Mouse (Mus musculus) induced T-regulatory cell, adult 2 months (primary cell): ENCODE results near the gene Dcaf11.
A peak's percentile ranks its signal among the peaks of the same experiment; 100 is the strongest.

Source experiments
- DNase-seq: peaks from one replicate; pipeline ENCODE4 v3.0.0-alpha.2; 2012; ENCODE audit warnings: low read depth

Dcaf11 gene

DNA sequence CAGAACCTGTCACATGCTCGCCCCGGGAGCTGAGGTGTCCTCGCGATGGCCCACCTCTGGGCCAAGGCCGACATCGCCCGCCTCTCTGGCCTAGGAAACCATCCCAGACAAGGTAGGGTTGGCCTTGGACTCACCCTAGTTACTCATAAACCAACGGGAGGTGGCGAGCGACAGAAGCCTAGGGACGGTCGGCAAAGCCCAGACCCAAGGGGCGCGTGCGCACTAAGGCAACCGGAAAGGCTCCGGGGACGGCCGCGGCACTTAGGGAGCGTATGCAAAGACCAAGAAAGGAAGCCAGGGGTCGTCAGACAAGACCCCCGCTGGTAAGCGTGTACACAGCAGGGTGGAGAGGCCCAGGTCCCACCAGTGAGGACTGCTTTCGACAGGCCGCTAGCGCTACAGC lies at the start of gene Dcaf11:
TSS of gene Dcaf11 (plus strand) at position 208 of the 403 bp plus-strand sequence.
- peak; percentile 94 for DNase-seq

DNA sequence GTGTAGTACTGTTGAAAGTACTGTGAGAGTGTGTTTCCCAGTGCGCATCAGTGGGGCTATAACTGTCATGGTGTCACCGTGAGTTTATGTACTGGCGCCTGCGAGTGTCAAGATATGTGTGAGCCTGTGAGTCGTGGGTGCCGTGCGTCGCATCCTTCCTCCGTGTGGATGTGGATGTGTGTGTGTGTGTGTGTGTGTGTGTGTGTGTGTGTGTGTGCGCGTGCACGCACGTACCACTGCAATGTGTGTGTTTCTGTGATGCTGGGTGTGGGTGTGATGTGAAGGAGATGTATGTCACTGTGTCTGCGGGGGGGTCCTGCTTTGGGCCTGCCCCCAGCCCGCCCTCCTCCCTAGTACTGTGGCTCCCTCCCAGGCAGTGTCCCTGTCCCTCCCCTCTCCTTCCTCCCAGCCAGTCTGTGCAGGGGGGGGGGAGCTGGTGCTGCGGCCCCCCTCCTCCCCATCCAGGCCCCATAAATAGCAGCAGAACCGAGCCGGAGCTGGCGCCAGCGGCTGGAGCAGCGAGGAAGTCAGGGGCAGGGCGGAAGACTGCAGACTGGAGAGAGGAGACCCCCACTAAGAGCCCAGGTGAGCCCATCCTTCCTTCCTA lies 49.6 kb upstream of the Dcaf11 start, which contains the start of gene Cpne6:
TSS of gene Cpne6 (plus strand) at position 321 of the 607 bp plus-strand sequence.
- DNase-seq = no peak

DNA sequence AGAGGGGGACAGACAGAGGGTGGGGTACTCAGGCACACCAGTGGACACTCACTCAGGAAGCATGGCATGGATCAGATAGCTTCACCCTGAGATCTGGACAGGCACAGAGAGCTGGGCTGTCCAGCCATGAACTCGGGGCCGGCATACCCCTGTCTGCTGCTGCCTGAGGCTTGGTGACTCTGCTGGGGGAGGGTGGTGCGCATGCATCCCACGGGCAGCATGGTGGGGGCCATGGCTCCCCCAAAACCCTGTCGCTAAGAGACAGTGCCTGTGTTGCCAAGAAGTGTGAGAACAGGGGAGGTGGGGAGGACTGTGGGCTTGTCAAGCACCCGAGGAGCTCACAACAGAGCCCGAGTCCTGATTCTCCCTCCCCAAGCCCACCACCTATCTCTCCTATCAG lies 48.8 kb upstream of the Dcaf11 start:
- DNase-seq = no peak

DNA sequence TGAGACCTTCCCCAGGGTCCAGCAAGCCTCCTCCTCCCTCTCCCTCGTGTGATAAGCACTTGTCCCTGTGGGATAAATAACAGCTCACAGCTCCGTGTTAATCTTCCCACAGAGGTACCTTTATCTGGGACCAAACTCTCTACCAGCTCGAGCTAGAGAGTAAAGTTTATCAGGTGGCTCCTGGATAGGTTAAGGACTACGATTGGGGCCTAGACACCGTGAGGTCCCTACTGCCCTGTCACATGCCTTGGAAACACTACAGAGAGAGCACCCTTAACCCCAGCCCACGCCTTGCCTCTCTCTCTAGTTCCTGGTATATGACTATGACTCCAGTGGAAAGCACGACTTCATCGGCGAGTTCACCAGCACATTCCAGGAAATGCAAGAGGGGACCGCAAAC lies 45.9 kb upstream of the Dcaf11 start:
- DNase-seq = no peak

DNA sequence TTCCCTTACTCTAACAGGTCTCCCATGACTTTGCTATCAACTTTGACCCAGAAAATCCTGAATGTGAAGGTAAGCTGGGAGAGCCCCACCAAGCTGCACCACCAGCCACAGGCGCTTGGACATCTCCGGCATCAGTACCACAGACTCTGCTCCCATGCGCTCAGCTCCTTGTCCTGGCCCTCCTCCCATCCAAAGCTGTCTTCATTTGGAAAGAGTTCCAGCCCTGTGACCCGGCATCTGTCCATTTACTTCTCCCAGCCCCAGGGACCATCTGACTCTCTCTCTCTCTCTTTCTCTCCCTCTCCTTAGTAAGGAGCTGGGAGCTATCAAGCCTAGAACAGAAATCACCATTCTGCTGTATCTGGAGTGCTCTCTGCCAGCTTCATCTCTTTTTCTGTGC lies 44.0 kb upstream of the Dcaf11 start:
- no peak for DNase-seq

DNA sequence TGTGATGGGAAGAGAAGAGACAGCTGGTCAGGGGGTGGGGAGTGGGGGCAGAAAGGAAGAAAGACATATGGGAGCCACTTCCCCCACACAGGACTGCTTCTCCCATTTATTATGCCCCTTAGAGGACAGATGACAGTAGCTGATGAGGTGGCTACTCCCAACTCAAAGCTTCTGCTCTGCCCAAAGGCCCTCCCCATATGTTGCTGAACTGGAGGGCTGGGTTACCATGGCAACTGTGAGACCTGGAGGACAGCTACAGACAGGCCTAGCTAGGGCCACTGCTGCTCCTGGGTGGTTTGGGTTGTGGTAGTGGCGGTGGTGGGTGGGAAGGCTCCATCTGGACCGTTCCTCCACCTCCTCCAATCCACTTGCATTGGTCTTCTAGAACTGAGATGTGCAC lies 40.9 kb upstream of the Dcaf11 start:
- DNase-seq = no peak

DNA sequence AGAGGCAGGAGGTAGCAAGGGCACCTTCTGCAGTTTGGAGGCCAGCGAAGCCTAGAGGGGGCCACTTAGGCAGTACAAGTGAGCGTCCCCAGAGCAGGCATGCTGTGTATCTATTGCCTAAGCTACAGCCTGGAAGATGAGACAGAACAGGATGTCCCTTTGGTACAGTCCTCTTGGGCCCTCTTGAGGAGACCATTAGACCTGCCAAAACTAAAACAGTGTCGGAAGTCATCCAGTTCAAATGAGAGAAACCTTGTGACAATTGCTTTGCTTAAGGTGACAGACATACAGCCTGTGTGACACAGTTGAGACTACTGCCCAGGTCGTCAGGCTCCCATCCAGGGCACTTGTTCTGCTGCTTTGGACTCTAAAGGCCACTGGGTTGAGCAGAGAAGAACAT lies 40.2 kb upstream of the Dcaf11 start:
- no peak for DNase-seq

DNA sequence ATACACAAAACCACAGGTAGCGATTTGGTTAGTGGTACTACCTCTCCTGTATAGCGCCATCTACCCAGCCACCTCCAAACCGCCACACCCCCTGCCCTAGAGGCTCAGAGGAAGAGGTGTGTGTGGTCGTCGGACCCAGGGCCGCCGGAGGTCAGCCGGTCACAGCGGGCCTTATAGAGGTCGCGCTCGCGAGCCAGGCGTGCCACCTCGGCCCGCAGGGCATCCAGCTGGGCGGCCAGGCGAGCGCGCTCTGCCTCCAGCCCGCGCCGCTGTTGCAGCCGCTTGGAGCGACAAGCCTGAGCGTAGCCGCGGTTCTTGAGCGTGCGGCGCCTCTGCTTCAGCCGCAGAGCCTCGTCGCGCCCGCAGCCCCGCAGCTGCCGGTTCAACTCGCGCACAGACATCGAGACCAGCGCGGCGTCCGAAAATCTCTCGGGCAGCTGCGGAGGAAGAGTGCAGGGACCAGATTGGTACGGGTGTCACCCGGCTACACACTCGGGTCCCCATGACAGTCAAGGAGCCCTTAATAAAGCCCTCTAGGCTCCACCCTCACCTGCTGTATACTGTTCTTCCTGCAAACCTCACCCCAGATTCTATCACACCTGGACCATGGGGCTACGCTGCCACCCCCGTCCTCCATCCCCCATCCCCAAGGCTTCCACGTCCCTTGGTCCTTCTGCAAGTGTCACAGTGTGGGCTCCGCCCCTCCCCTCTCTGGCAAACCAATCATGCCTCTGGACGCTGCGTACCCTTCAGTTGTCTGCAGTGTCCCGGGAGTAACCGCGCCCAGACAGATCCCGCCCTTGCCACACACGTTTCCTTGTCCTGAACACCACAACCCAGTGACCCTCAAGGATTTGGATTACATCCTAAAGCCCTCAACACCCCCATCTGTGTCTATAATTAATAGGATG lies 39.1 kb upstream of the Dcaf11 start:
- peak; percentile 33 for DNase-seq

DNA sequence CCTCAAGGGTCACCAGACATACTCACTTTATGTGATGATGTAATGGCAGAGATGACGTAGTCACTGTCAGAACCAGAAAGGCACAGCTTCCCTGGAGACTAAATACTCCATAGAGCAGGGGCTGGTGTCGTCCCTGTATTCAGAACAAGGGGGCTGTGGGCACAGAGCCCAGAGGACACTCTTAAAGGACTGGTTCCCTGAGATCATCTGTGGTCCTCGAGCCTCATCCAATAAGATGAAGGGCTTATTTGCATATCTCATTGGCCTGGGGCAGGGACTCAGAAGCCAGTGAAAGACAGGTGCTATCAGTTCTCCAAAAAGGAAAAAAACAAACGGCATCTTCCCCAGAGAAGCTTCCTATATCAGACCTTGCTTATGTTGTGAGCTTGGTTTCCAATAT lies 35.7 kb upstream of the Dcaf11 start:
- no peak for DNase-seq

DNA sequence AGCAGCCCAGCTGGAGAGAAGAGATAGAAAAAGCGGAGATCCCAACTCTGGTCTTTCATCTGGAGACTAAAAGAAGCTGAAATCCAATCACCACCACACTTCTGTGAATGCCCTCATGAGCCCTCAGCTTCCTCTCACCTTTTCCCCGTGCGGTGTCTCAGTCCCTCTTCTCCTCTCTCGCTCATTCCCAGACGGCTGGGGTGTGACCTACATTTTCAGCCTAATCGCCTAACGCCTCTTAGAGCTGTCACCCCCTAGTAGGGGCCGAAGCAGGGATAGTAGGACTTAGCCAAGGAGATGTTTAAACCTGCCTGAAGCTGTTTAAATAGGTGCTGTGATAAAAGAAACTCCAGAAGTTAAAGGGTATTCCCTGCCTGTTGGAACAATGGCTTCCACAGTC lies 35.0 kb upstream of the Dcaf11 start, which contains the start of gene Nrl:
TSS of gene Nrl (minus strand) at position 197 of the 400 bp plus-strand sequence.
- DNase-seq = no peak

DNA sequence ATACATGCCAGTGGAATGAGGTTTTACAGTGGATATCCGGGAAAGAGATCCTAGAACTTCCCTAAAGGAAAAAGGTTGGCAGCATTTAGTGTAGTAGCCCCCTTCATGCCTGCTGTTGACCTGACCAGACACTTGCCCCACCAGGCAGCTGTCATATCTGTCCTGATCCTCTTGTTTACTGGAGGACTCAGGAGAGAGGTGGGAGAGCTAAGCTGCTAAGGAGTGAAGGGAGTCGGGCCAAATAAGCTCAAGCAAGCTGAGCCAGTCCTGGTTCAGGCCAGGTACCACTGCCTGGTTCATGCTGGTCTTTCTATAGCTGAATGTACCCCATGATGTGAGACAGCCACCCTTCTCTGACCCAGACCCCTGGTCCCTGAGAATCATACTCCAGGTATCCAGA lies 33.1 kb upstream of the Dcaf11 start:
- no peak for DNase-seq

DNA sequence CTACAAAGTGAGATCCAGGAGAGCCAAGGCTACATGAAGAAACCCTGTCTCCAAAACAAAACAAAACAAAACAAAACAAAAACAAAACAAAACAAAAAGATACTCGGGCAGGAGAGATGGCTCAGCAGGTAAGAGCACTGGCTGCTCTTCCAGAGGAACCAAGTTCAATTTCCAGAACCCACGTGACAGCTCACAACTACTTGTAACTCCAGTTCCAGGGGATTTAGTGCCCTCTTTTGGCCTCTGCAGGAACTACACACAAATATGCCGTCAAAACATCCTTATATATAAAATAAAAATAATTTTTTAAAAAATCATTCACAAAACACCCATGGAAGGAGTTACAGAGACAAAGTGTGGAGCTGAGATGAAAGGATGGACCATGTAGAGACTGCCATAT lies 31.9 kb upstream of the Dcaf11 start:
- DNase-seq = peak; percentile 81

DNA sequence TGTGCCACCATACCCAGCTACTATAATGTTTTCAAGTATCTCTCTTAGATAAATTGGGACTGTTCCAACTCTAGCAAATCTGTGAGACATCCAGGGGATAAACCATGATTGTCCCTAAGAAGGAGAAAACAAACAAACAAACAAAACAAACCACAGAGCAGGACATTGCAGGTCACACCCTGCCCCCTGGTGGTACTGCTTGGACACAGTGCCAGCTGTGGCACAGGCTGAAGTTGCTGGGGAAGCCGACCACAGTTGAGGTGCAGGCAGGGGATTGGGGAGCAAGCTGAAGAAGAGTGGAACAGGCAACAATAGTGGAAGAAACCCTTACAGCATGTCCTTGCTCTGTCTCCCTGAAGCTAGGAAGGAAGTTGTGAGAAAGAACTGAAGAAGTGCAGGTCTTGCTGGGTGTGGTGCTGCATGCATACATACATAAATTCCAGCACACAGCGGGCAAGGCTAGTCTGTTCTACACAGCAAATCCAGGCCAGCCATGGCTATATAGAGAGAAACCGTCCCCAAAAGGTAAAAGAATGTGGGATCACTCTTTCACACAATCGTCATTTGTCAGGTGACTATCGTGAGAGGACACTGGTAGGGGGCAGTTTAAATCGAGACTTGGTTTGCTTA lies 23.6 kb upstream of the Dcaf11 start:
- DNase-seq = peak; percentile 60

DNA sequence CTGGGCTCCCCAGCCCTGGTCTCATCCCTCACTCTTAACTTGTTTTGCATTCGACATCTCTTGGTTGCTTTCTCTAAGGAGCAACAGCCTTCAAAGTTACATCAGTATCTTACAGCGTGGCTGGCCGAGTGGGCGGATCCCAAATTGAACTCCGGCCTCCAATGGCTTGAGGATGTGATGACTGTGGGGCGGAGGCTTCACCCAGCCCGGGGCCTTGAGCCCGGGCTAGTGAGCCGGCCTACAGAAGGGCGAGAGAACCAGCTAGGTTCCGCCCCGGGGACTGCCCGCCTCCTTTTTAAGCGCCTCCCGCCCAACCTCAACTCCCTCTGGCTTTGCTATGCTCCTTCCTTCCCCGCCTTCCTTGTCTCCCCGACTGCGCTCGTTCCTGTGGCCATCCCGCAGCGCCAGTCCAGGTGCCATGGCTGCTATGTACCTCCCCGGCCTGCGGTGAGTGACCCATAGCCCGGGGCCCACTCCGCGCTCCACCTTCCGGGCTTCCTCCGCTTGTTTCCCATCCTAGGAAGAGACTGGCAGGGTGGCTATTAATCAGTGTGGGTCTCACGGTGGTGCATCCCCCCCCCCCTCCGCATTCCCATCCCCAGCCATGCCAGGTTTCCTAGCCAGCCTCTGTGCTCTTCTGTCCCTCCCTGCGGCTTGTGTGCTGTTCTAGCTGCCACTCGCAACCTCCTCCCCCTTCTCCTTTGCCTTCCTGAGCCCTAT lies 19.6 kb upstream of the Dcaf11 start, which contains the start of gene Pck2:
TSS of gene Pck2 (plus strand) at position 200 of the 720 bp plus-strand sequence.
- peak; percentile 78 for DNase-seq

DNA sequence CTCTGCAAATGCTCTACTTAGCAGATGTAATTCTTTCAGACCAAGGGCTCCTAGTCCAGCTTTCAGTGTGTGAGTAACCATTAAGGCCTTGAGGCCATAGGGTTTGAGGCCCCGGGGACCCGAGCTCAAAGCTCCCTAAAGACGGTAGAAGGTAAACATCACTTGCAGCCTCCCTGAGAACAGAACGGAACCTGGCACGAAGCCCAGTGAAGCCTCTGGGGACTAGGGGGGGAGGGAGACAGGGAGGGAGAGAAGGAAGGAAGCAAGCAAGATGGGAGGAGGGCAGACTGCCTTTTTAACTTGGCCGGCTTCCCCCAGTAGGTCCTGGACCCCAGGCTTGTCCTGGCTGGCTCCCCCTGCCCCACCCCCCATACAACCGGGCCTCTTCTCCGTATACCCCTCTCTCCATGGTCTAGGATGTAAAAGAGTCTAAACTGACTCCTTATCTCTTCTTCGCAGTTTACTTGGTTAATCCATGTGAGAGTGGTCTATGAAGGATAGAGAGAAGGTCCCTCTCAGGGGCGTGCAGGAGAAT lies 19.0 kb upstream of the Dcaf11 start:
- peak; percentile 53 for DNase-seq

DNA sequence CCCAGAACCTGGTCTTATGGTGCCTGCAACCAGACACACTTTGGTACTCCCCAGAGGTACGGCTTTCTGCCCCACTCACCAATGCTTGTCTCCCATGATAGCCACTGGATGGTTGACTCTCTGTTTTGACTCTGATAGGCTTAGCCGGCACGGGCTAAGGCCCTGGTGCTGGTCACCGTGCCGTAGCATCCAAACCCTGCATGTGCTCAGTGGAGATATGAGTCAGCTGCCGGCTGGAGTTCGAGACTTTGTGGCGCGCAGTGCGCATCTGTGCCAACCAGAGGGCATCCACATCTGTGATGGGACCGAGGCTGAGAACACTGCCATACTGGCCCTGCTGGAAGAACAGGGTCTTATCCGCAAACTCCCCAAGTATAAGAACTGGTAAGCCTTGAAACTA lies 17.5 kb upstream of the Dcaf11 start:
- no peak for DNase-seq

DNA sequence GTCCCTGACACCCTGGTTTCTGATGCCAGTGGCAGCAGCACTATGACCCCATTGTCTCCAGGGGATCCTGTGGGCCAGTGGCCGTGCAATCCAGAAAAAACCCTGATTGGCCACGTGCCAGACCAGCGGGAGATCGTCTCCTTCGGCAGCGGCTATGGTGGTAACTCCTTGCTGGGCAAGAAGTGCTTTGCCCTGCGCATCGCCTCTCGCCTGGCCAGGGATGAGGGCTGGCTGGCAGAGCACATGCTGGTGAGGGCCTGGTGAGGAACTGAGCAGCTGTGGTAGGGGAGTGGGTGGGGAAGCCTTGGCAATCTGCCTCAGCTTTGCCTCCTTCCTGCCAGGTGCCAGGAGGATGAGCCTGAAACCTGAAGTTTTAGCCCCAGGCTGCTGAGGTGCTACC lies 15.5 kb upstream of the Dcaf11 start:
- no peak for DNase-seq

DNA sequence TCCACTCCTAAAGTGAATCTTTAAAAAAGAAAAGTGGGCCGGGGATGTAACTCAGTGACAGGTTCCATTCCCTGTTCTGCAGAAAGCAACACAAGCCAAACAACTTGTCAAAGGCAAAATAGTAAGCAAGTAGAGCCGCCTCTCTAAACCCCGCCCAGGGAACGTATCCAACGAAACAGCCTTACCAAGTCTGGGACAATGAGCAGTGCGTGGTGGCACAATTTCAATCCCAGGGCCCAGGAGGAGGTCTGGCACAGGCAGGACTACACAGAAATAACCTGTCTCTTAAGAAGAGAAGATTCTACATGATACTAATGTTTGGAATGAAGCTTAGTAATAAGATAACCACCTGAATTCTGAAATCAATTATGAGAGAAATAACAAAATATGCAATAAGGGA lies 9.6 kb upstream of the Dcaf11 start:
- no peak for DNase-seq

DNA sequence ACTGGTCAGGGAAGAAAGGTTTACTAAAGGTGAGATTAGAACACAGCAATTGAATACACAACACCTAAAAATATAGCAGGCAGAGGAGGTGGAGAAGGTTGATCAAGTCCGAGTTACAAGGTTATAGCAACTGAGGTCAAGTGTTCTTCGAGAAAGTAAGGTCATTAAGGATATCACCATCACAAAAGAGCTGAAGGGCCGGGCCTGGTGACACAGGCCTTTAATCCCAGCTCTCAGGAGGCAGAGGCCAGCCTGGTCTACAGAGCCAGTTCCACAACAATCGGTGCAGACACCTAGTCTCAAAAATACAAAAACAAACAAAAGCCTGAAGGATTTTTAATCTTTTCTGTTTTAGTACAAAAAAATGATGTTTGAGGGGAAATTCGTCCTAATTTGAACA lies 8.5 kb upstream of the Dcaf11 start:
- DNase-seq = no peak

DNA sequence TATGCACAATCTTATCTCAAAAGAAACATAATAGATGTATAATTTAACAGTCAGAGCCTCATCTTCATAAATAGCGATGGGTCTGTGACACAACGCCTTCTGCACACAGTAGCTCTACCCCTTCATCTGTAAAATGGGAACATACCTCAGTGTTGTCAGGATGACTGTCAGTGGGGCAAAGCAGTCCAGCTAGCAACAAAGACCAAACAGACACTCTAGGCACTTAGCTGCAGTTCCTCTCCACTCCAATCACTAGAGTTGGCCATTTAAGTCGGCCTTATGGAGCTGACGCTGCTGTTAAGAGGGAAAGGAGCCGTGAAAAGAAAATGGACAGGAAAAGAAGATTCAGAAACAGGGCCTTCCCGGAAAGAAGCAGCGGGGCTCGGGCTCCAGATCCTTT lies 8.0 kb upstream of the Dcaf11 start:
- no peak for DNase-seq

DNA sequence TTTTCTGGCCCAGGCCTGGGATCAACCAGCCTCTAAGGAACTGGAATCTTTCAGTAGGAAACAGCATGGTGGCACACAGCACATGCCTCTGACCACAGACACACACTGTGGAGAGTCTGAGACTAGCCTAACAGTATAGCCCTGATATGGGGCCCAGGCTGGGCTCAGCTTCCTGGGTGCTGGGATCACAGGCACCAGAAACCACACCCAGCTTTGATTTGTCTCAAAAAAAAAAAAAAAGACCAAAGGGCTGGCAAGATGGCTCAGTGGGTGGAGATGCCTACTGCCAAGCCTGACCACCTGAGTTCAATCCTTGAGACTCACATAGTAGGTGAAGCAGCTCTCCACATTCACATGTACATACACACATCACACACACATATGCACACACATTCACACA lies 5.2 kb upstream of the Dcaf11 start:
- DNase-seq = no peak

DNA sequence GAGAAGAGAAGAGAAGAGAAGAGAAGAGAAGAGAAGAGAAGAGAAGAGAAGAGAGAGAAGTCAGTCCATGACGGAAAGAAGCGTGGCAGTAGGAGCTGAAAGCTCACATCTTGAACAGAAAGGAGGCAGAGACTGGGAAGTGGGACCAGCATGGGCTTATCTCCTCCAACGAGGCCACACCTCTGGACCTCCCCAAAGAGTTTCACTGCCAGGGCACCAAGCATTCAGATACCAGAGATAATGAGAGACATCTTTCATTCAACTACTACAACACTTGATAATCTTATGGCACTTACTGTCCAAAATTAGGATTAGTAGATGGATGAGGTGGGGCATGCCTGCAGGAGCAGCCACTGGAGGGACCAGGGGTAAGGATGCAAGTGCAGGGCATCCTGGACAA lies 4.0 kb upstream of the Dcaf11 start:
- DNase-seq = no peak
